Mouse (Mus musculus): ENCODE data around the gene Kcns1. TPM values are rescaled to one million over a fixed set of nuclear protein-coding genes. Genes with fewer than 3 reads are reported as not detected.
"Not testable (repeated sequence)": the region's sequence is repeated elsewhere in the genome, so short reads cannot be mapped to it uniquely, and the experiment has no call there.

Gene Kcns1
- polyA plus RNA-seq (2015; fragmentation: Nextera tagmentation; extraction: Ambion mirVana): 0.14 TPM in 1 of 2 replicates, not detected in the other

DNA sequence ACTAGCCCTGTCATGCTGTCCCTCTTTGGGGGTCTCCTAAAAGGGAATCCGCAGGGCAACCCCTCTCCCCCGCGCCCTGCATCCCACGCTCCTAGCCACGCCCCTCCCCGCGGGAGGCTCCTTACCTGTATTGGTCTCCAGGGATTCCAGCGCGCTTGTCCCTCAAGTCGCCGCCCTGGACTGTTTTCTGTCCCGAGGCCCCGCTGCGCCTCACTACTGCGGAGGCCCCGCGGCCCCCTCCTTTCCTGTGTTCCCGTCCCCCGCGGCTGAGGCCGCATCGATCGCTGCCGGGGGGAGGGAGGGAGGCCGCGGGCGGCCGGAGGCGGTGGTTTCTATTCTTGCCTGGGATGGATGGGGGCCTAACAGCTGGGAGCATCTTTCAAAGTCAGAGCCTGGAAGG is at the start of gene Kcns1:
TSS of gene Kcns1 (minus strand) at position 212 of the 400 bp plus-strand sequence.
- no peak for ATAC-seq
- Histone ChIP-seq H3K27ac (no peak within 1 kb of the TSS), H3K4me1 (peaks cover 28% of the 10 kb centered on the region), H3K9me3 (replicated peaks) (no peaks in the 10 kb centered on the region), H3K4me2 (peak within 1 kb of the TSS; percentile 66), H3K27me3 (peaks cover 70% of the 10 kb centered on the region), H3K4me3 (peak within 1 kb of the TSS; percentile 38), H3K9ac (peak within 1 kb of the TSS; percentile 48), H3K36me3 (ENCODE audit: poor library complexity, severe bottlenecking) (no peaks in the 10 kb centered on the region)
- WGBS: 2% methylated on average over 29 of the region's 29 CpGs

DNA sequence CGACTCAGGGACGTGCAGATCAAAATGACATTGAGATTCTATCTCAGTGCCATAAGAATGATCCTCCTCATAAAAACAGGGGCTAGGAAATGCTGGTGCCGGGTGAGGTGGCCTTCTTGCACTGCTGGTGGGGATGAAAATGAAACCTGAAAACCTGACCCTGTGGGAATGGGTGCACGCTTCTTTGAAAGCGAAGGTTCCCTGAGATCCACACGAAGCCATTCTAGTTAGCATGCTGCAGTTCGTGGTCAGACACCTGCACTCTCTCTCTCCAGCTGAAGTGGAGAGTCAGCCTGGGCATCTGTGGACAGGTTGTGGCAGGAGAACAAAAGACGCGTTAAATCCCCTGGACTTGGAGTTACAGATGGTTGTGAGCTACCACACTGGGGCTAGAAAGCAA is 48.4 kb upstream of the Kcns1 start:
- no peaks in the 10 kb centered on the region for H3K27me3 ChIP-seq
- WGBS: 88% methylated on average over 9 of the region's 9 CpGs
- ATAC-seq: no peak
- H3K4me2 ChIP-seq: no peak overlapping the region
- H3K9me3 ChIP-seq (replicated peaks): no peaks in the 10 kb centered on the region
- H3K4me1 ChIP-seq: no peaks in the 10 kb centered on the region
- H3K9ac ChIP-seq: no peak overlapping the region
- no peaks in the 10 kb centered on the region for H3K36me3 ChIP-seq (ENCODE audit: poor library complexity, severe bottlenecking)
- no peak overlapping the region for H3K4me3 ChIP-seq
- no peak overlapping the region for H3K27ac ChIP-seq

DNA sequence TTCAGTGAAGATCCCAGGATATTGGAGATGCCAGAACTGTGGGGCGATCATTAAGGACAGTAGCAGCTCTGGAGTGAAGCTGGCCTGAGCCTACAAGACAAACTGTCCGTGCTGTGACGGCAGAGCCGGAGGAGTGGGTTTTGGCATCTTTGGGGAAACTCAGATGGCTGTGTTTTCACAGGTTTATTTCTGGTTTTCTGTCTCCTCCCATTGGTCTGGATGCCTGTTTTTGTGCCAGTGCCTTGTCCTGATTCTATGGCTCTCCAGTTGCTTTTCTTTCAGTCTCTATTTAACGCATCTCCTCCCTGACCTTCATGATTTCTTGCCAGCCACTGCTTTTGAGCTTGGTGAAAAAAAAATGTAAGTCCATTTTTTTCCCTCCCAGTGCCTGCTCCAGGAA is 41.8 kb upstream of the Kcns1 start:
- H3K4me2 ChIP-seq: no peak overlapping the region
- no peak overlapping the region for H3K9ac ChIP-seq
- H3K4me1 ChIP-seq: no peaks in the 10 kb centered on the region
- 81% methylated on average over 5 of the region's 5 CpGs for WGBS
- ATAC-seq: no peak
- H3K4me3 ChIP-seq: no peak overlapping the region
- H3K27me3 ChIP-seq: no peaks in the 10 kb centered on the region
- no peak overlapping the region for H3K27ac ChIP-seq
- no peaks in the 10 kb centered on the region for H3K9me3 ChIP-seq (replicated peaks)
- H3K36me3 ChIP-seq (ENCODE audit: poor library complexity, severe bottlenecking): no peaks in the 10 kb centered on the region

DNA sequence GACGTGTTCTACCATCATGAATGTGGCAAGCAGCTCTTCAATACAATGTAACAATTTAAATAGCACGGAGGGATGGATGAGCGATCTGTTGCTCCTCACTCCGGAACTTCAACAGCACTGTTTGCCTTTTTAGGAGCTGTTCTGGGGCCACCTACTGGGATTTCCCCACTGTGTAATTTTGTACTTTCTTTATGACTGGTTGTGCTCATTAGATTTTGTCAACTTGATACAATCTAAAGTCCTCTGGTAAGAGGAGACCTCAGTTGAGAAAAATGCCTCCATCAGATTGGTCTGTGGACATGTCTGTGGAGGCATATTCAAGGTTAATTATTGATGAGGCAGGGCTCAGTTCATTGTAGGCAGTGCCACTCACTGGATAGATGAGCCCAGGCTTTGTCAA is 40.0 kb upstream of the Kcns1 start:
- 95% methylated on average over 4 of the region's 4 CpGs for WGBS
- H3K36me3 ChIP-seq (ENCODE audit: poor library complexity, severe bottlenecking): no peaks in the 10 kb centered on the region
- ATAC-seq: no peak
- no peak overlapping the region for H3K4me2 ChIP-seq
- H3K9me3 ChIP-seq (replicated peaks): no peaks in the 10 kb centered on the region
- H3K27ac ChIP-seq: no peak overlapping the region
- no peaks in the 10 kb centered on the region for H3K4me1 ChIP-seq
- no peak overlapping the region for H3K4me3 ChIP-seq
- H3K27me3 ChIP-seq: no peaks in the 10 kb centered on the region
- no peak overlapping the region for H3K9ac ChIP-seq

DNA sequence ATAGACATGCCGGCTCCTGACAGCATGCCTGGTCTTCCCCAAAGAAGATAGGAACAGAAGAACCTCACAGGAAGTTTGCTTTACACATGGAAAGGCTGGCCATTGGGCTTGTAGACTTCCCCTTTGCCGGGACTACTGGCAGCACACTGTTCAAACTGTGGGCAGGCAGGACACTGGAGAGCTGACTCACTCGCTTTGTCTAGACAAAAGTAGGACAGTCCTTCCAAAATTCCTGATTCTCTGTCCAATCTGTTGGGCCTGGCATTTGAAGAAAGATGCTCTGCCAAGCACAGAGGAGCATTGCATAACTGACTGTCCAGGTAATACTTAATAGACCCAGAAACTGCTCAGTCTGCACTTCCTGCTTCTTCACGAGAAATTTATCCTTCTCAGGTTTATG is 35.8 kb upstream of the Kcns1 start:
- 86% methylated on average over 4 of the region's 4 CpGs for WGBS
- no peaks in the 10 kb centered on the region for H3K27me3 ChIP-seq
- H3K9me3 ChIP-seq (replicated peaks): no peaks in the 10 kb centered on the region
- H3K9ac ChIP-seq: no peak overlapping the region
- no peak for ATAC-seq
- H3K4me3 ChIP-seq: no peak overlapping the region
- no peaks in the 10 kb centered on the region for H3K4me1 ChIP-seq
- no peak overlapping the region for H3K27ac ChIP-seq
- no peak overlapping the region for H3K4me2 ChIP-seq
- no peaks in the 10 kb centered on the region for H3K36me3 ChIP-seq (ENCODE audit: poor library complexity, severe bottlenecking)

DNA sequence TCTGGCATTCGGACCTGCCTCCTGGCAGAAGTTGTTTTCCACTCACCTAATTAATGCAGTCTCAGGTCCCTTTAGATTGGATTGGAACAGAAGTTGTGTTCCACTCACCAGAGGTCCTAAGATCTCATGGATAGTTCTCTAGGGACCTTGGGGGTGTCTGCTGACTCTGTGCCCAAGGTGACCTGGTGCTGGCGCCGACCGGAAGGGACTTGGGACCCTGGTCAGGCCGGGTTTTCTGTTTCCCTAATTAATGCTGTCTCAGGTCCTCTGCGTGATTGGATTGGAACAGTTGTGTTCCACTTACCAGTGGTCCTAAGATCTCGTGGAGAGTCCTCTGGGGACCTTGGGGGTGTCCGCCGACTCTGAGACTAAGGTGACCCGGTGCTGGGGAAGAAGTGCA is 35.1 kb upstream of the Kcns1 start:
- not testable (repeated sequence) for H3K27ac ChIP-seq; H3K36me3 ChIP-seq (ENCODE audit: poor library complexity, severe bottlenecking); H3K4me3 ChIP-seq; ATAC-seq; H3K9me3 ChIP-seq (replicated peaks); H3K4me1 ChIP-seq; H3K27me3 ChIP-seq; H3K9ac ChIP-seq; H3K4me2 ChIP-seq
- 91% methylated on average over 10 of the region's 10 CpGs for WGBS

DNA sequence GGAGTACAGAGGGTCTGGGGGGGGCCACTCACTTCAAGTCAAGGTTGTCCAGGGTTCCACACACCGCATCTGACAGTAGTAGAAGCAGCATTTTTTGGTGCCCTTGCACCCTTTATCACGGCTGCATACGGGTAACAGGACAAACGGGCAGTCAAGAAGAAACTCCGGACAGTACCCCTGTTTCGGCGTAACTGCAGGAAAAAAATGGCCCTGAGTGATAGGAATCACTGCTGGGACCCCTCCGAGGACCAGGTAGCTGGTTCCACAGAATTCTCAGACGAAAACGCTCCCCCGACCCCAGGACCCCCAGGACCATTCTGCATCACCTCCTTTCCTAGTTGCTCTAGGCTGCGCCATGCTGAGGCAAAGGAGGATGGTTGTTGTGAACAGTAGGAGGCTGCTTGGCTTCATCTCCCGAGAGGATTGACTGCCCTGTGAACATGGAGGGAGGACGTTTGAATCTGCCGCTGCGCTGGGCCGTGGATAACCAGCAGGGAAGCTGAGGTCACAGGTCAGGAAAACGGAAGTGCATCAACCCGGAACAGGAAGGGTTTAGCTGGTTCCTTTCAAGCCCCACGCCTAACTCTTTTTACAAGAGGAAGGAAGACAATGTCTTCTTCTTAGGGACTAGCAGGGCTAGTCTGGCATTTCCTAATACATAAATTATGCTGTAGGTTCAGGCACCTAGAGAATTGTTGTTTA is 28.9 kb upstream of the Kcns1 start, which contains the start of gene Wfdc15a:
TSS of gene Wfdc15a (minus strand) at position 505 of the 702 bp plus-strand sequence.
- H3K9me3 ChIP-seq (replicated peaks): no peaks in the 10 kb centered on the region
- H3K27ac ChIP-seq: no peak within 1 kb of the TSS
- no peaks in the 10 kb centered on the region for H3K36me3 ChIP-seq (ENCODE audit: poor library complexity, severe bottlenecking)
- H3K27me3 ChIP-seq: no peaks in the 10 kb centered on the region
- H3K4me3 ChIP-seq: no peak within 1 kb of the TSS
- H3K9ac ChIP-seq: no peak within 1 kb of the TSS
- WGBS: 82% methylated on average over 20 of the region's 20 CpGs
- H3K4me2 ChIP-seq: no peak within 1 kb of the TSS
- ATAC-seq: no peak
- H3K4me1 ChIP-seq: no peaks in the 10 kb centered on the region

DNA sequence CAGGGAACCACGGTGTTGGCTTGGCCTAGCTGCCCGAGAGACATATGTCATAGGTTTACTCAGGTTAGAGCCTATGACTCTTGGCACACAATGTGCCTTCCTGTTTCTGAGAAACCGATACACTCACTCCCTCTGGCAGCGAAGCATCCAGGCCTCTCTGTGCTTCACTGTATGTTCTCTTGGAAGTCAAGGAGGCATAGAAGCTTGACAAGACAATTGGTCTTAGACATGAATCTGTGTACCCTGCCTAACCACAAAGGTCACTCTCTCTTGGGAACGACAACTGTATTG is 25.7 kb upstream of the Kcns1 start:
- no peaks in the 10 kb centered on the region for H3K36me3 ChIP-seq (ENCODE audit: poor library complexity, severe bottlenecking)
- no peaks in the 10 kb centered on the region for H3K27me3 ChIP-seq
- no peak overlapping the region for H3K4me2 ChIP-seq
- H3K9ac ChIP-seq: no peak overlapping the region
- no peaks in the 10 kb centered on the region for H3K9me3 ChIP-seq (replicated peaks)
- no peak overlapping the region for H3K4me3 ChIP-seq
- WGBS: 86% methylated on average over 5 of the region's 5 CpGs
- no peaks in the 10 kb centered on the region for H3K4me1 ChIP-seq
- ATAC-seq: no peak
- no peak overlapping the region for H3K27ac ChIP-seq

DNA sequence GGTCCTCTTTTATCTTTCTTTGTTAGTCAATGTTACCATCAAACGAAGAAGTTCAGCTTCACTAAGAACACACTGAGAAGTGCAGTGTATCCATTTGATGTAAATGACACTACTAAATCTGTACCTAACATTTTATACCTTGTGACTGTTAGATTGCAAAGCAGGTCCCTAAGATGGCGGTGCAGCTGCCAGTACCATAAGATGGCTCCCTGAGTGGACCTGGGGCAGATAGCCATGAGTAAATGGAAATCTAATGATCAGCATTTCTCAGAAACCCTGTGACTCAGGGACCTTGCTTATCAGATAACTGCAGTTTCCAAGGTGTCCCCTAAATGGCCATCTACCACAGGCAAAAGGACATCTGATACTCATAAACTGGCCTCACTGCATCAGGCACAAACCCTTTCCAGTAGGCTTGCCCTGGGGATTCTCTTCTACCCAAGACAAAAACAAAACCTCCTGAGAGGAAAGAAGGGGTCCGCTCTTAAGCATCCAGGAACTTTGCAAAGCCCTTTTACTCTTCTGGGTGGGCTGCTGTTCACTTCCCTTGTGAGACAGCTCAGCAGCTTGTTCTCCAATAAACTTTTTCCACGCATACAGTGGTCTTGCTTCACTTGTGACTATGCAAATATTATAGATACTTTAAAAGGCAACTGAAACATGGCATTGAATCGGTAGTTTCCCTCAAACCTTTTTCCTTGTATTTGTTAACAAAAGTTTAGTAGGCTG is 25.2 kb upstream of the Kcns1 start:
- WGBS: 90% methylated on average over 5 of the region's 5 CpGs
- no peak for ATAC-seq
- no peaks in the 10 kb centered on the region for H3K27me3 ChIP-seq
- H3K9ac ChIP-seq: no peak overlapping the region
- H3K9me3 ChIP-seq (replicated peaks): no peaks in the 10 kb centered on the region
- H3K4me1 ChIP-seq: no peaks in the 10 kb centered on the region
- no peaks in the 10 kb centered on the region for H3K36me3 ChIP-seq (ENCODE audit: poor library complexity, severe bottlenecking)
- no peak overlapping the region for H3K4me2 ChIP-seq
- no peak overlapping the region for H3K27ac ChIP-seq
- H3K4me3 ChIP-seq: no peak overlapping the region

DNA sequence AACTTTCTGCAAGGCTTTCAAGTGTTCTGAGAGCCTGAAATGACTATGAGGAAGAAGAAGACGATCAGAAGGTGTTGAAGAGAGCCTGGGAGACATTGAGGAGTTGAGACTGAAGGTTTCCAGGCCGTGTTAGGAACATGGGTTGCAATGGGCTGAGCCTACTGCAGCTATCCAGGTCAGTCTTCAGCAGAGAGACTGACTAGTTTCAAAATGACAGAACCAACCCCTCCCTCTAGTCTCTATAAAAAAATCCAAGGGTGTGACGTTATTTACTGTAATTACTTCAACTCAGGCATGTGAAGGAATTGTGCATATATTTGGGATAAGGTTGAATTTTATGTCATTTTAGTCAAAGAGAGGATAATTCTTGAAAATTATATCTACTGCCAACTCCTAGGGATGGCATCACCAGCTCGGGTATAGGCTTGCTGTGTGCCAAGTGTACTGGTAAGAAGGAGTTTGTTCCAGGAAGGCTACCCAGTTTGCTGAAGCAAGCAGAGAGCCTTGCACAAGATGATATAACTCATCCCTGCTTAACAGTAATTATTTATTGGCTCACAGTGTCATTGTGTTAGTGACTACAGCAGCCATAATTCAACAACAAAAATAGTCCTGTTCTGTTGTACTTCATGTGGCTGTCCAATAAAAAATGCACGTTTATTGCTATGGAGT is 24.2 kb upstream of the Kcns1 start:
- Histone ChIP-seq H3K4me3 (no peak overlapping the region), H3K27me3 (no peaks in the 10 kb centered on the region), H3K9ac (no peak overlapping the region), H3K9me3 (replicated peaks) (no peaks in the 10 kb centered on the region), H3K27ac (no peak overlapping the region), H3K4me2 (no peak overlapping the region), H3K36me3 (ENCODE audit: poor library complexity, severe bottlenecking) (no peaks in the 10 kb centered on the region), H3K4me1 (no peaks in the 10 kb centered on the region)
- no peak for ATAC-seq
- 80% methylated on average over 5 of the region's 5 CpGs for WGBS

DNA sequence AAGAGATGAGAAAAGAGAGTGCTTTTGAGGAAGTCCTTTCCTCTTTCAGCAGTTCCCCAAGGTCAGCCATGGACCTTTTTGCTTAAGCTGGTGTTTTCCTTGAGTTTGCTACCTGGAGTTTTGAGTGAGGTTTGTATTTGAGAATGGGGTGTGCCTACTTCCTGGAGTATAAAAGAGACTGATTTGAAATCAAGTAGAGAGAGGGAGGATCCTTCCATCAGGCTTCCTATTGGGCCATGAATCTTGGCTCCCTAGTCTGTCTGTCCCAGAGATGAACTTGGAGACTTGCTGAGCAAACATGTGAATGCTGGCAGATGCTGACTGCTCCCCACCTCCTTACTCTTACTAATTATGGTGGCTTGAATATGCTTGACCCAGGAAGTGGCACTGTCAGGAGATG is 21.4 kb upstream of the Kcns1 start:
- Histone ChIP-seq H3K4me3 (no peak overlapping the region), H3K9ac (no peak overlapping the region), H3K9me3 (replicated peaks) (no peaks in the 10 kb centered on the region), H3K36me3 (ENCODE audit: poor library complexity, severe bottlenecking) (no peaks in the 10 kb centered on the region), H3K27me3 (no peaks in the 10 kb centered on the region), H3K4me2 (no peak overlapping the region), H3K27ac (no peak overlapping the region), H3K4me1 (no peaks in the 10 kb centered on the region)
- ATAC-seq: no peak

DNA sequence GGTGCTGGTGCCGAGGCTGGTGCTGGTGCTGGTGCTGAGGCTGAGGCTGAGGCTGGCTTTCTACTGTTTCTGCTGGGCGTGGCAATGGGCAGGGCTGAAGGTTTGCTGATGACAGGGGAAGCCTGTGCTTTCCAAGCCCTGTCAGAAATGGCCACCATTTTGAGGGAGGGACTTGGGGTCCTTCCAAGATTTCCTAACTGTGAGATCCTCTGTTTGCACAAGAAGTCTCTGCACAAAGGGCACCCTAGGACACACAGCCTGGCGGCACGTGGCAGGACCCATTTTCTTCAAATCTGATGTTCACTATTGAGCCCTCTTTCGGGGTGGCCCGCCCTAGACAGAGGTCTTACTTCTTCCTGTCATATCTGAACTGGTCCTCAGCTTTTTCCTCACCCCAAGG is 19.7 kb upstream of the Kcns1 start, which contains the start of gene Wfdc12:
TSS of gene Wfdc12 (minus strand) at position 33 of the 400 bp plus-strand sequence.
- ATAC-seq: no peak
- Histone ChIP-seq H3K9ac (no peak within 1 kb of the TSS), H3K4me3 (no peak within 1 kb of the TSS), H3K4me1 (no peaks in the 10 kb centered on the region), H3K9me3 (replicated peaks) (no peaks in the 10 kb centered on the region), H3K4me2 (no peak within 1 kb of the TSS), H3K27ac (no peak within 1 kb of the TSS), H3K27me3 (no peaks in the 10 kb centered on the region), H3K36me3 (ENCODE audit: poor library complexity, severe bottlenecking) (no peaks in the 10 kb centered on the region)
- WGBS: 83% methylated on average over 5 of the region's 6 CpGs

Data from forebrain, embryonic 13.5 days (tissue).